ENCODE assay signal across 8 mouse cellular contexts in the genomic region with DNA sequence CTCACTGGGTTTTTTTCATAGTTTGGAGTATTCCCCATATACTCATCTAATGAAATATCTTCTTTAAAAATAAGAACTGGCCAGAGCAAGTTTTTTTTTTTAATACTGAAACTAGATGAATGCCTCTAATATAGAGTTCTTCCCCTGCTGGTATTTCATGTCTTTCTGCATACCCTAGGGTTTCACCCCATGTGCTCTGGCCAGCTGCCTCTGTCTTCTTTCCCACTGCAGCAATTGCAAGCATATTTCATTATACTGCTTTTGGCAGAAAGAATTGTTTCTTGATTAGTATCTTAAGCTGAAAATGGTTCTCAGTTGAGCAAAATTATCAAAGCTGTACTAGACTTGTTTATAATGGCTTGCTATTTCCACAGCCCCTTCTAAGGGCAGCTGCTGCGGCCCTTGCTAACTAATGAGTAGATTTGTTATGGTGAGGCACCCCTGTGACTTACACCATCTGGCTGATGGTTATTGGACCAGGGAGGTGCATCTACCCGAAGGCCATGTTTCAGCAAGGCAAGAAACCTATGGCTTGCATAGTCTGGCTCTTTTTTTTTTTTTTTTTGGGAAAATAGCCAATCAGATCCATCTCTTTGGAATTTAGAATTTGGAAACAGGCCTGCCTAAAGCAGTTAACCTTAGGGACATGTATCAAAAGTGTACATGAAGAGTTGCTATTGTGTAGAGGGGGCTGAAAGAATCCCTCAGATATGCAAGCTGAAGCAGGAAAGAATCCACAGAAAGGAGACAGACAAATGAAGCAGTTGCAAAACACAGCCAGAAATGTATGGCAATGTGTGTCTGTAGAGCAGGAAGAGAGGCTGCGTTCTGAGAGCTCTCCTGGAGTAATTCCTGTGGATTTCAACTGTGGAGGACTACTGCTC. TPM values are rescaled to one million over a fixed set of nuclear protein-coding genes. Genes with fewer than 3 reads are reported as not detected.
DNase-seq lines count a peak whose midpoint lies in the region; ATAC-seq and TF ChIP-seq lines count a peak whose summit lies in the region.
"Had no signal": no experiment of that assay in that cellular context is flagged by ENCODE, and none has a peak within 500 bp of the region (broad histone marks: within the 10 kb centered on the region; RNA-seq: fewer than 3 reads in every experiment).

No protein-coding gene starts in this region.

- 40% methylated on average over 3 of the region's 3 CpGs for WGBS in lung, embryonic 15.5 days
- 72% methylated on average over 3 of the region's 3 CpGs for WGBS in lung, adult 2 months
- 40% methylated on average over 3 of the region's 3 CpGs for WGBS in hindbrain, embryonic 13.5 days
- WGBS in neural tube, embryonic 12.5 days = 58% methylated on average over 3 of the region's 3 CpGs
- 72% methylated on average over 3 of the region's 3 CpGs for WGBS in forebrain, embryonic 15.5 days

- no peak overlapping the region for H3K9ac ChIP-seq in lung, embryonic 15.5 days
- no peak overlapping the region for H3K9ac ChIP-seq in hindbrain, embryonic 13.5 days
- no peak overlapping the region for H3K9ac ChIP-seq in neural tube, embryonic 12.5 days
- no peak overlapping the region for H3K9ac ChIP-seq in forebrain, embryonic 15.5 days (replicated peaks)
- H3K9ac ChIP-seq: liver, embryonic 13.5 days had no signal

- no peak for DNase-seq in lung, adult 2 months
- no peak for DNase-seq in layer of hippocampus, postnatal 14 days (ENCODE audit: low spot score in 2 of 2)
- DNase-seq: liver, embryonic 13.5 days had no signal

- ATAC-seq in lung, embryonic 15.5 days (ENCODE audit: borderline replicate concordance, extremely low read depth, low FRiP score, low TSS enrichment) = peak; percentile 90; the same call in 1 of the 2 replicates
- ATAC-seq in hindbrain, embryonic 13.5 days (ENCODE audit: low FRiP score) = peak; percentile 96
- peak; percentile 84 for ATAC-seq in neural tube, embryonic 12.5 days (ENCODE audit: low FRiP score, low read depth)
- ATAC-seq in forebrain, embryonic 15.5 days (replicated peaks) = no peak

- no peaks in the 10 kb centered on the region for H3K36me3 ChIP-seq in lung, embryonic 15.5 days
- no peaks in the 10 kb centered on the region for H3K36me3 ChIP-seq in hindbrain, embryonic 13.5 days
- H3K36me3 ChIP-seq in neural tube, embryonic 12.5 days = no peaks in the 10 kb centered on the region
- H3K36me3 ChIP-seq in forebrain, embryonic 15.5 days = no peaks in the 10 kb centered on the region
- H3K36me3 ChIP-seq: liver, embryonic 13.5 days had no signal

- TF ChIP-seq CTCF in lung, adult 2 months (IDR thresholded peaks at IDR 0.05; ENCODE audit: insufficient read depth, low read length) = no peak
- TF ChIP-seq CTCF in embryonic fibroblast, embryonic 13.5 days (IDR thresholded peaks at IDR 0.05; ENCODE audit: borderline replicate concordance, insufficient read depth, low read length) = no peak

- no peak for TF ChIP-seq POLR2A in lung, adult 2 months (IDR thresholded peaks at IDR 0.05; ENCODE audit: borderline replicate concordance, extremely low read depth, low read depth, low read length)
- no peak for TF ChIP-seq POLR2A in embryonic fibroblast, embryonic 13.5 days (IDR thresholded peaks at IDR 0.05; ENCODE audit: low read depth, low read length)

- H3K4me1 ChIP-seq in lung, embryonic 15.5 days = peaks cover 11% of the 10 kb centered on the region; the same call in 1 of the 2 replicates
- H3K4me1 ChIP-seq in lung, adult 2 months (ENCODE audit: control insufficient read depth, insufficient read depth, low read length) = no peaks in the 10 kb centered on the region
- H3K4me1 ChIP-seq in embryonic fibroblast, embryonic 13.5 days (ENCODE audit: control insufficient read depth, insufficient read depth, low read length) = no peaks in the 10 kb centered on the region
- no peaks in the 10 kb centered on the region for H3K4me1 ChIP-seq in hindbrain, embryonic 13.5 days (replicated peaks)
- H3K4me1 ChIP-seq in neural tube, embryonic 12.5 days = no peaks in the 10 kb centered on the region
- no peaks in the 10 kb centered on the region for H3K4me1 ChIP-seq in forebrain, embryonic 15.5 days
- H3K4me1 ChIP-seq: liver, embryonic 13.5 days had no signal

- no peaks in the 10 kb centered on the region for H3K9me3 ChIP-seq in lung, embryonic 15.5 days
- H3K9me3 ChIP-seq in hindbrain, embryonic 13.5 days = no peaks in the 10 kb centered on the region
- H3K9me3 ChIP-seq in neural tube, embryonic 12.5 days = no peaks in the 10 kb centered on the region
- H3K9me3 ChIP-seq in forebrain, embryonic 15.5 days = no peaks in the 10 kb centered on the region
- H3K9me3 ChIP-seq: liver, embryonic 13.5 days had no signal

- H3K4me3 ChIP-seq in lung, embryonic 15.5 days = no peak overlapping the region
- no peak overlapping the region for H3K4me3 ChIP-seq in lung, adult 2 months (replicated peaks; ENCODE audit: extremely low read depth, low read depth, low read length)
- H3K4me3 ChIP-seq in embryonic fibroblast, embryonic 13.5 days (ENCODE audit: insufficient read depth, low read length) = no peak overlapping the region
- H3K4me3 ChIP-seq in hindbrain, embryonic 13.5 days = no peak overlapping the region
- H3K4me3 ChIP-seq in neural tube, embryonic 12.5 days = no peak overlapping the region
- no peak overlapping the region for H3K4me3 ChIP-seq in forebrain, embryonic 15.5 days
- H3K4me3 ChIP-seq: liver, embryonic 13.5 days had no signal

- H3K27me3 ChIP-seq in lung, embryonic 15.5 days = no peaks in the 10 kb centered on the region
- no peaks in the 10 kb centered on the region for H3K27me3 ChIP-seq in hindbrain, embryonic 13.5 days
- no peaks in the 10 kb centered on the region for H3K27me3 ChIP-seq in neural tube, embryonic 12.5 days (replicated peaks)
- no peaks in the 10 kb centered on the region for H3K27me3 ChIP-seq in forebrain, embryonic 15.5 days
- H3K27me3 ChIP-seq: liver, embryonic 13.5 days had no signal

- peak overlapping the region; percentile 44; the same call in 1 of the 2 replicates for H3K27ac ChIP-seq in lung, embryonic 15.5 days
- peak overlapping the region; percentile 93 for H3K27ac ChIP-seq in embryonic fibroblast, embryonic 13.5 days (ENCODE audit: insufficient read depth, low read length)
- H3K27ac ChIP-seq in hindbrain, embryonic 13.5 days = peak overlapping the region; percentile 56; the same call in 1 of the 2 replicates
- no peak overlapping the region for H3K27ac ChIP-seq in neural tube, embryonic 12.5 days
- H3K27ac ChIP-seq in forebrain, embryonic 15.5 days (replicated peaks) = no peak overlapping the region
- H3K27ac ChIP-seq: liver, embryonic 13.5 days had no signal

- no peak overlapping the region for H3K4me2 ChIP-seq in lung, embryonic 15.5 days
- H3K4me2 ChIP-seq in hindbrain, embryonic 13.5 days = no peak overlapping the region
- no peak overlapping the region for H3K4me2 ChIP-seq in neural tube, embryonic 12.5 days (replicated peaks)
- no peak overlapping the region for H3K4me2 ChIP-seq in forebrain, embryonic 15.5 days (replicated peaks)
- H3K4me2 ChIP-seq: liver, embryonic 13.5 days had no signal

RNA-seq across cellular contexts. Expression of a gene that starts 30.6 kb away (rescaled TPM):
- not detected in 2 replicates for polyA plus RNA-seq in lung, embryonic 15.5 days (2015; fragmentation: Nextera tagmentation; extraction: Ambion mirVana)
- not detected in 2 replicates for polyA plus RNA-seq in lung, adult 2 months (2012; rRNA removed)
- not detected in 2 replicates for polyA plus RNA-seq in embryonic fibroblast, embryonic 13.5 days (2011; ENCODE audit: insufficient read length, low read depth, missing spikeins)
- not detected in 2 replicates for polyA plus RNA-seq in hindbrain, embryonic 13.5 days (2015; fragmentation: Nextera tagmentation; extraction: Ambion mirVana)
- polyA plus RNA-seq in neural tube, embryonic 12.5 days (2016; fragmentation: Nextera tagmentation; extraction: Ambion mirVana) = not detected in 2 replicates
- total RNA-seq in layer of hippocampus, postnatal 14 days (2021) = not detected
- polyA plus RNA-seq in forebrain, embryonic 15.5 days (2015; fragmentation: Nextera tagmentation; extraction: Ambion mirVana) = not detected in 2 replicates
- polyA plus RNA-seq: liver, embryonic 13.5 days had no signal

Comparison
In these comparisons a context has a peak if more than half of its experiments do, and no peak if none do; other contexts are left out.
1. H3K27ac ChIP-seq: peak in lung, embryonic 15.5 days (single experiment), embryonic fibroblast, embryonic 13.5 days (single experiment) and hindbrain, embryonic 13.5 days (single experiment); none in neural tube, embryonic 12.5 days (single experiment) and forebrain, embryonic 15.5 days (single experiment).